Mouse (Mus musculus) hindbrain, embryonic 15.5 days (tissue): Measurements from ENCODE around the gene Mup9. TPM values are rescaled to one million over a fixed set of nuclear protein-coding genes. Genes with fewer than 3 reads are reported as not detected.
"Not testable (repeated sequence)": the region's sequence is repeated elsewhere in the genome, so short reads cannot be mapped to it uniquely, and the experiment has no call there.

Experiments used
- ATAC-seq: fragments of 200-750 bp; cut with Nextera tagmentation; 2 replicates; pipeline ENCODE4 v1.8.0; 2017; ENCODE audit warnings: low read depth, moderate number of reproducible peaks, moderate TSS enrichment; ENCODE audit not compliant: low FRiP score
- H3K27ac ChIP-seq: fragments of 300-500 bp; sonication (generic); replicated peaks from 2 replicates; pipeline ENCODE4 v1.5.1; 2015; ENCODE audit warnings: mild to moderate bottlenecking, inconsistent platforms
- H3K27me3 ChIP-seq: fragments of 300-500 bp; sonication (generic); 2 replicates; pipeline ENCODE4 v1.6.1; 2015; ENCODE audit warnings: control low read depth, inconsistent platforms
- H3K36me3 ChIP-seq: fragments of 300-500 bp; sonication (generic); 2 replicates; pipeline ENCODE4 v1.6.1; 2015; ENCODE audit warnings: control low read depth, inconsistent platforms
- H3K4me1 ChIP-seq: fragments of 300-500 bp; sonication (generic); replicated peaks from 2 replicates; pipeline ENCODE4 v1.6.1; 2015; ENCODE audit warnings: control low read depth, inconsistent platforms
- H3K4me2 ChIP-seq: fragments of 300-500 bp; sonication (generic); 2 replicates; pipeline ENCODE4 v1.6.1; 2015; ENCODE audit warnings: moderate library complexity, mild to moderate bottlenecking, inconsistent platforms
- H3K4me3 ChIP-seq: fragments of 300-500 bp; sonication (generic); 2 replicates; pipeline ENCODE4 v1.5.1; 2015; ENCODE audit warnings: mild to moderate bottlenecking, inconsistent platforms
- H3K9ac ChIP-seq: fragments of 300-500 bp; sonication (generic); 2 replicates; pipeline ENCODE4 v1.6.1; 2015; ENCODE audit warnings: inconsistent platforms
- H3K9me3 ChIP-seq: fragments of 300-500 bp; sonication (generic); 2 replicates; pipeline ENCODE4 v1.6.1; 2016; ENCODE audit warnings: control low read depth, inconsistent platforms
- WGBS: fragments of 180-500 bp; shearing (Covaris S2); methylation state at CpG from one replicate; pipeline ENCODE4 v1.1.7; 2015; 5-methylcytosine and 5-hydroxymethylcytosine counted together
- polyA plus RNA-seq: library from polyadenylated mRNA; unstranded; fragments of >200 nt; fragmentation: Nextera tagmentation; extraction: Ambion mirVana; gene quantifications from 2 replicates; pipeline ENCODE4 v1.2.1, GENCODE M21; 2015

The Mup9 gene
- not detected in 2 replicates for polyA plus RNA-seq

DNA sequence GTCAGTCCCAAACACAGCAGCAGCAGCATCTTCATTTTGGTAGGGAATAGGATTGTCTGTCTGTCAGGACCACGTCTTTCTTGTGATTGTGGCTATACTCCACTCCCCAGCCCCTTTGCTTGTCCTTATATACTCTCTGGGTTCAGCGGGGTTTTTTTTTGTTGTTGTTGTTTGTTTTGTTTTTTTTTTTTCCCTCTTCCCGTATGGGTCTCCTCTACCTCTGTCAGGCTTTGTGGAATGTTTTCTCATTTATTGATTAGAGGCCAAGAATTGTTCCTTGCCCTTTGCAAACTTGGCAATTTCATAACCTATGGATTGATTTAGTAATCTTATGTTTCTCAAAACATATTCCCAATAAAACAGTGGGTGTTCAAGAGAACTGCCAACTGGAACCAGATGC lies at the start of gene Mup9:
Gene Mup9, minus strand, starts transcription at position 101 of the 400 bp plus-strand sequence.
- ATAC-seq, H3K9ac ChIP-seq, H3K36me3 ChIP-seq, H3K9me3 ChIP-seq, H3K27ac ChIP-seq, H3K27me3 ChIP-seq, H3K4me3 ChIP-seq, H3K4me2 ChIP-seq, H3K4me1 ChIP-seq: not testable (repeated sequence)
- 79% methylated on average over 3 of the region's 3 CpGs for WGBS

Other genes with a start within 250 kb of the Mup9 start
- gene Mup8, start 199.4 kb downstream of the Mup9 start, polyA plus RNA-seq = not detected in 2 replicates
- gene Mup1, start 80.0 kb upstream of the Mup9 start, polyA plus RNA-seq = not detected in 2 replicates
- gene Mup10, start 160.2 kb upstream of the Mup9 start, polyA plus RNA-seq = not detected in 2 replicates
- gene Mup11, start 240.5 kb upstream of the Mup9 start, polyA plus RNA-seq = not detected in 2 replicates